Mouse (Mus musculus) forebrain, embryonic 12.5 days (tissue): ENCODE results near the gene Zswim3. TPM values are rescaled to one million over a fixed set of nuclear protein-coding genes. Genes with fewer than 3 reads are reported as not detected.
"Not testable (repeated sequence)": the region's sequence is repeated elsewhere in the genome, so short reads cannot be mapped to it uniquely, and the experiment has no call there.

Experiments
- ATAC-seq: fragments of 200-750 bp; cut with Nextera tagmentation; 2 replicates; pipeline ENCODE4 v1.8.0; 2017; ENCODE audit warnings: moderate TSS enrichment; ENCODE audit not compliant: low FRiP score
- H3K27ac ChIP-seq: fragments of 300-500 bp; sonication (generic); 2 replicates; pipeline ENCODE4 v1.5.1; 2016; ENCODE audit warnings: mild to moderate bottlenecking
- H3K27me3 ChIP-seq: fragments of 300-500 bp; sonication (generic); 2 replicates; pipeline ENCODE4 v1.6.1; 2016; ENCODE audit warnings: mild to moderate bottlenecking
- H3K36me3 ChIP-seq: fragments of 300-500 bp; sonication (generic); replicated peaks from 2 replicates; pipeline ENCODE4 v1.6.1; 2016; ENCODE audit warnings: mild to moderate bottlenecking
- H3K4me1 ChIP-seq: fragments of 300-500 bp; sonication (generic); 2 replicates; pipeline ENCODE4 v1.6.1; 2016
- H3K4me2 ChIP-seq: fragments of 300-500 bp; sonication (generic); 2 replicates; pipeline ENCODE4 v1.6.1; 2016; ENCODE audit warnings: mild to moderate bottlenecking, moderate library complexity
- H3K4me3 ChIP-seq: fragments of 300-500 bp; sonication (generic); replicated peaks from 2 replicates; pipeline ENCODE4 v1.5.1; 2016; ENCODE audit warnings: mild to moderate bottlenecking
- H3K9ac ChIP-seq: fragments of 300-500 bp; sonication (generic); 2 replicates; pipeline ENCODE4 v1.6.1; 2016; ENCODE audit warnings: mild to moderate bottlenecking
- H3K9me3 ChIP-seq: fragments of 300-500 bp; sonication (generic); 2 replicates; pipeline ENCODE4 v1.6.1; 2016
- WGBS: fragments of 180-500 bp; shearing (Covaris S2); methylation state at CpG from one replicate; pipeline ENCODE4 v1.1.7; 2016; 5-methylcytosine and 5-hydroxymethylcytosine counted together
- polyA plus RNA-seq: library from polyadenylated mRNA; unstranded; fragments of >200 nt; fragmentation: Nextera tagmentation; extraction: Ambion mirVana; gene quantifications from 2 replicates; pipeline ENCODE4 v1.2.1, GENCODE M21; 2016

Zswim3 gene
- polyA plus RNA-seq, 1 experiment from 2014 or later: 10.7 TPM

- not testable (repeated sequence) for H3K27me3 ChIP-seq, H3K4me1 ChIP-seq, H3K27ac ChIP-seq, H3K4me2 ChIP-seq, H3K4me3 ChIP-seq, ATAC-seq, H3K9me3 ChIP-seq, H3K9ac ChIP-seq
- peaks cover 52% of the 10 kb centered on the region for H3K36me3 ChIP-seq
- WGBS: 86% methylated on average over 6 of the region's 6 CpGs
Observed at GRCm38 (mm10) chr2:164798554-164798953, 6.3 kb upstream of the Zswim3 start.

- no peak overlapping the region for H3K4me2 ChIP-seq
- 93% methylated on average over 13 of the region's 13 CpGs for WGBS
- ATAC-seq: no peak
- H3K27me3 ChIP-seq: no peaks in the 10 kb centered on the region
- no peak overlapping the region for H3K27ac ChIP-seq
- H3K4me1 ChIP-seq: peaks cover 12% of the 10 kb centered on the region
- H3K9me3 ChIP-seq: no peaks in the 10 kb centered on the region
- no peak overlapping the region for H3K4me3 ChIP-seq
- peaks cover 42% of the 10 kb centered on the region for H3K36me3 ChIP-seq
- H3K9ac ChIP-seq: no peak overlapping the region
Observed at GRCm38 (mm10) chr2:164800252-164801004, 4.5 kb upstream of the Zswim3 start.

DNA sequence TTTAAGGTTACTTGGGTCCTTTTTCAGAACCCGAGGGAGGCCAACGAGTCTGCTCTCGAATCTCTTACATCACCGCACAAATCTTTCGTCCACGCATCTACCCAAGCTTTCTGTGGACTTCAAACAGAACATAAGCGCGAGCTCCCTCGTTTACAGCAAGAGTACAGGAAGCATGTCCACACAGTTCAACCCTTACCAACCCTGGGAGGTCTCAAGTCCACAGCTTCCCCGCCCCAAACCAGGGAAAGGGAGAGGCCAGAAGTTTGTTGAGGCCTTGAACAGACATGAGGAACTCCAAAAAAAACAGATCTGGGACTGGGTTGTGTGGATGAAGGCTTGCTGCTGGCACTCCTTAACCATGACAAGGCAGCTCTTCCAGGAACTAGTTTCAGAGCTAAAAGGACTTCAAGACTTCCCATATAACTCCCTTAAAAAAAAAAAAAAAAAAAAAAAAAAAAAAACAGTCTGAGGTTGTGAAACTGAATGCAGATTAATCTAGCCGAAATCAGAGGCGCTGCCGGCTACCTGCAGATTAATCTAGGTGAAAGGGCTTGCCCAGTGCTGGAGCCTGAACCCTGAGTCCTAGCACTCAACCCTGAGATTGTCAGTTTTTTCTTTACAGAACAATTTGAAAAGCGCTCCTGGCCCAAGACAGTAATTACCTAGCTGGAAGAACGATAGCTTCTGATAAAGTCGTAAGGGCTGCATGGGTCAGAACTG, 1.5 kb upstream of the Zswim3 start:
- no peaks in the 10 kb centered on the region for H3K27me3 ChIP-seq
- peak overlapping the region; percentile 74 for H3K4me3 ChIP-seq
- peak overlapping the region; percentile 87 for H3K4me2 ChIP-seq
- H3K27ac ChIP-seq: no peak overlapping the region
- 92% methylated on average over 16 of the region's 16 CpGs for WGBS
- no peak for ATAC-seq
- H3K9ac ChIP-seq: peak overlapping the region; percentile 87; the same call in 1 of the 2 replicates
- peaks cover 23% of the 10 kb centered on the region for H3K4me1 ChIP-seq
- no peaks in the 10 kb centered on the region for H3K9me3 ChIP-seq
- peaks cover 20% of the 10 kb centered on the region for H3K36me3 ChIP-seq

GRCm38 (mm10) chr2:164803921-164804313, 981 bp upstream of the Zswim3 start:
- H3K4me1 ChIP-seq: peaks cover 23% of the 10 kb centered on the region
- no peak for ATAC-seq
- no peaks in the 10 kb centered on the region for H3K9me3 ChIP-seq
- no peaks in the 10 kb centered on the region for H3K27me3 ChIP-seq
- WGBS: 74% methylated on average over 1 of the region's 1 CpGs
- peak overlapping the region; percentile 87 for H3K4me2 ChIP-seq
- H3K36me3 ChIP-seq: peaks cover 17% of the 10 kb centered on the region; the same call in 1 of the 2 replicates
- H3K27ac ChIP-seq: no peak overlapping the region
- peak overlapping the region; percentile 74 for H3K4me3 ChIP-seq
- peak overlapping the region; percentile 87 for H3K9ac ChIP-seq

DNA sequence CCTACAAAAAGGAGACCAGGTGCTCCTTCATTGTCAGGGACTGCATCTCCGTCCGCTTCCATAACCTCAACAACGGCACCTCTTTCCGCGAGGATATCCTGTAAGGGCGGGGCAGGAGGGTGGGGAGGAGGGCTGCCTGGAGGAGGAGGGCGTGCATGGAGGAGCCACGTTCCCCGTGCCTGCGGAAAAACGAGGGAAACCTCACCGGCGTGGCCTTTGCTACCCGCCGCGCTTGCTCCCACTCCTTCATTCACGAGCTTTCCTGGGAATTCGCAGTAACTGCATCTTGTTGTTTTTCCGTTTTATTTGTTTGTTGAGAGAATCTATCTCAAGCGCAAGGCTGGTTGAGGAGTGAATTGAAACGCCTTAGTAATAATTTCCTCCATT, 427 bp downstream of the Zswim3 start:
- Histone ChIP-seq H3K36me3 (peaks cover 5% of the 10 kb centered on the region; the same call in 1 of the 2 replicates), H3K9ac (peak overlapping the region; percentile 76), H3K27ac (peak overlapping the region; percentile 83), H3K4me1 (peaks cover 23% of the 10 kb centered on the region), H3K4me3 (peak overlapping the region; percentile 74), H3K9me3 (no peaks in the 10 kb centered on the region), H3K4me2 (peak overlapping the region; percentile 91), H3K27me3 (no peaks in the 10 kb centered on the region)
- under 1% methylated on average over 21 of the region's 21 CpGs for WGBS
- ATAC-seq: peak; percentile 72

- no peaks in the 10 kb centered on the region; the same call in 1 of the 2 replicates for H3K36me3 ChIP-seq
- H3K27me3 ChIP-seq: no peaks in the 10 kb centered on the region
- WGBS: 85% methylated on average over 7 of the region's 7 CpGs
- no peak overlapping the region for H3K9ac ChIP-seq
- H3K4me1 ChIP-seq: peaks cover 23% of the 10 kb centered on the region
- no peak overlapping the region for H3K4me2 ChIP-seq
- H3K9me3 ChIP-seq: no peaks in the 10 kb centered on the region
- no peak overlapping the region for H3K4me3 ChIP-seq
- no peak overlapping the region for H3K27ac ChIP-seq
- no peak for ATAC-seq
Observed at GRCm38 (mm10) chr2:164806614-164807013, 1.7 kb downstream of the Zswim3 start.

GRCm38 (mm10) chr2:164813557-164813956, 8.7 kb downstream of the Zswim3 start:
- Histone ChIP-seq H3K4me2 (no peak overlapping the region), H3K27me3 (no peaks in the 10 kb centered on the region), H3K36me3 (no peaks in the 10 kb centered on the region; the same call in 1 of the 2 replicates), H3K4me1 (no peaks in the 10 kb centered on the region; the same call in 1 of the 2 replicates), H3K9me3 (no peaks in the 10 kb centered on the region), H3K4me3 (no peak overlapping the region), H3K9ac (no peak overlapping the region), H3K27ac (no peak overlapping the region)
- ATAC-seq: no peak
- WGBS: 66% methylated on average over 2 of the region's 2 CpGs

DNA sequence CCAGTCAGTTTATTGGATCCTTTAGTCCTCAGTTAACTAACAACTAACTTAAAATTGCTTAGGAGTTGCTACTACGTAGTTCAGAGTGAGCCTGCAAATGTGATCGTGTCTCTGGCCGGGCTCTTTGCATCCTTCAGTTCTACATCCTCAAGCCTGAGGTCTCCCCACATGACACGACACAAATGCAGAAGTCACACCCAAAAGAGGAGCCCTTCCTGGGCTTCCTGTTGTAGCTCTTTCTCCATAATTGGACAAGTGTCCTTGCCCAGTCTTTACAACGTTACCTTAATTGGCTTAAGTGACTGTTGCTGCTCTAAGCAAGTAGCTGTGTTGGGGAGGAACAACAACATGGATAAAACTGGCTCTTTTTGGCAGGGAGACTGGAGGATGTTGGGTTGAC, 10.4 kb downstream of the Zswim3 start:
- Histone ChIP-seq H3K4me2 (no peak overlapping the region), H3K36me3 (peaks cover 5% of the 10 kb centered on the region; the same call in 1 of the 2 replicates), H3K4me3 (no peak overlapping the region), H3K4me1 (no peaks in the 10 kb centered on the region; the same call in 1 of the 2 replicates), H3K27me3 (no peaks in the 10 kb centered on the region), H3K9ac (no peak overlapping the region), H3K27ac (no peak overlapping the region), H3K9me3 (no peaks in the 10 kb centered on the region)
- WGBS: 89% methylated on average over 5 of the region's 5 CpGs
- no peak for ATAC-seq

DNA sequence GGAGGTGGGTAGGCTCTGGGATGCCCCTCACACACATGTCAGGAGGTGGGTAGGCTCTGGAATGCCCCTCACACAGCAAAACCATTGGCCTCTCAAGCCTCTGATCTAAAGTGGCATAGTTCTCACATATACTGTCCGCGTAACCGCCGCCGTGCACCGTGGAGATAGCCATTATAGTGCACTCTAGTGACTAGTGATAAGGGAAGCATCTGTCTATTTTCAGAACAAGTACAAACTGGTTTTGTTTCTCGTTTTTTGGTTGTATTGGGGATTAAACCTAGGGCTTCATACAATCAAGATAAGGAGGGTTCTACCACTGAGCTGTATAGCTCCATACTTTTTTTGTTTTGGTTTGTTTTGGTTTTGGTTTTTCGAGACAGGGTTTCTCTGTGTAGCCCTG, 10.9 kb downstream of the Zswim3 start:
- no peak overlapping the region for H3K4me2 ChIP-seq
- H3K4me3 ChIP-seq: no peak overlapping the region
- WGBS: 89% methylated on average over 8 of the region's 8 CpGs
- no peak for ATAC-seq
- H3K9ac ChIP-seq: no peak overlapping the region
- H3K36me3 ChIP-seq: peaks cover 9% of the 10 kb centered on the region
- no peak overlapping the region for H3K27ac ChIP-seq
- no peaks in the 10 kb centered on the region for H3K27me3 ChIP-seq
- H3K9me3 ChIP-seq: no peaks in the 10 kb centered on the region
- H3K4me1 ChIP-seq: no peaks in the 10 kb centered on the region; the same call in 1 of the 2 replicates

DNA sequence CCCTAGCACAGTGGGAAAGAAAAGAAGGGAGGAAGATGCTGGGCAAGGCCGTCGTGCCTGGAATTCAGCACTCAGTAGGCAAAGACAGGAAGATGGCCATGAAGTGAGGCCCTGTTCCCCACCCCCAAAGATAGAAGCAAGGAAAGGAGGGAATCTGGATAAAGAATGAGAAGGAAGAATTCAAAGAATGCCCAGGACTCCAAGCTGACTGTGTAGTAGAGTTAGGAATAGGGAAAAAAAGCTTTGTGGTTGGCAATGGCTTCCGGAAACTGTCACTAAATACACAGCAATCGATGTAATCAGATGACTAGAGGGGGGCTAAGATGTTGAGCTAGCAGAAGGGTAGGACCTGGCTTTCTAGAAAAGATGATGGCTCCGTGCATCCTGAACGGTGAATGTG, 12.3 kb downstream of the Zswim3 start:
- no peak overlapping the region for H3K4me2 ChIP-seq
- WGBS: 94% methylated on average over 6 of the region's 6 CpGs
- no peaks in the 10 kb centered on the region for H3K9me3 ChIP-seq
- H3K9ac ChIP-seq: no peak overlapping the region
- H3K27ac ChIP-seq: 0 out of 2 replicates have a peak overlapping the region, but pooled peaks have one; percentile 31
- peaks cover 2% of the 10 kb centered on the region; the same call in 1 of the 2 replicates for H3K4me1 ChIP-seq
- H3K27me3 ChIP-seq: no peaks in the 10 kb centered on the region
- ATAC-seq: no peak
- H3K4me3 ChIP-seq: no peak overlapping the region
- H3K36me3 ChIP-seq: peaks cover 16% of the 10 kb centered on the region

DNA sequence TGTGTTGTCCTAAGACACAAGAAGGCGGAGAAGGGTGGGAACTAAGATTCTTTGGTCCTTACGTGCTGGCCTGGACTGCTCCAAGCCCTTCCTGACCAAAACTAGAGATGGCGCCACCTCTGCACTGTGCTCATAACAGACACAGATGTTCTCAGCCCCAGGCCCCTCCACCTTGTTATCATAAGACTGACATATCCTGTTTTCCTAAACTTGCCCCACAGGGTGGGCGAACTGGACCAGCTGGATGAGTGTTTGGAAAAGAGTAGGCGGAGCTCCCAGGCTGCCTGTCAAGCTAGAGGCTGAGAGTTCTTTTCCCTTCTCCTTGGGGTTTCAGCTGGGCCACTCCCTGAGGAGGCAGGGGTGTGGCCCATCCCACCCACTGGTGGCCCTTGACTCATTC, 12.8 kb downstream of the Zswim3 start:
- Histone ChIP-seq H3K4me3 (no peak overlapping the region), H3K36me3 (peaks cover 16% of the 10 kb centered on the region), H3K4me2 (no peak overlapping the region), H3K4me1 (peaks cover 6% of the 10 kb centered on the region; the same call in 1 of the 2 replicates), H3K9ac (no peak overlapping the region), H3K27me3 (no peaks in the 10 kb centered on the region), H3K27ac (0 out of 2 replicates have a peak overlapping the region, but pooled peaks have one; percentile 31), H3K9me3 (no peaks in the 10 kb centered on the region)
- 75% methylated on average over 5 of the region's 5 CpGs for WGBS
- no peak for ATAC-seq

- Histone ChIP-seq H3K9ac (no peak overlapping the region), H3K27ac (no peak overlapping the region), H3K27me3 (no peaks in the 10 kb centered on the region), H3K9me3 (no peaks in the 10 kb centered on the region), H3K4me3 (no peak overlapping the region), H3K4me1 (peaks cover 15% of the 10 kb centered on the region), H3K36me3 (peaks cover 31% of the 10 kb centered on the region), H3K4me2 (no peak overlapping the region)
- WGBS: 92% methylated on average over 6 of the region's 6 CpGs
- ATAC-seq: no peak
Observed at GRCm38 (mm10) chr2:164821060-164821459, 16.2 kb downstream of the Zswim3 start.
